Mouse (Mus musculus) spleen, adult 12 weeks (tissue): ENCODE measurements around the gene Rbm43.
A peak's percentile ranks its signal among the peaks of the same experiment; 100 is the strongest.

Experiments
- DNase-seq: peaks from one replicate; pipeline ENCODE4 v3.0.0; 2022; ENCODE audit warnings: low spot score

The Rbm43 gene

DNA sequence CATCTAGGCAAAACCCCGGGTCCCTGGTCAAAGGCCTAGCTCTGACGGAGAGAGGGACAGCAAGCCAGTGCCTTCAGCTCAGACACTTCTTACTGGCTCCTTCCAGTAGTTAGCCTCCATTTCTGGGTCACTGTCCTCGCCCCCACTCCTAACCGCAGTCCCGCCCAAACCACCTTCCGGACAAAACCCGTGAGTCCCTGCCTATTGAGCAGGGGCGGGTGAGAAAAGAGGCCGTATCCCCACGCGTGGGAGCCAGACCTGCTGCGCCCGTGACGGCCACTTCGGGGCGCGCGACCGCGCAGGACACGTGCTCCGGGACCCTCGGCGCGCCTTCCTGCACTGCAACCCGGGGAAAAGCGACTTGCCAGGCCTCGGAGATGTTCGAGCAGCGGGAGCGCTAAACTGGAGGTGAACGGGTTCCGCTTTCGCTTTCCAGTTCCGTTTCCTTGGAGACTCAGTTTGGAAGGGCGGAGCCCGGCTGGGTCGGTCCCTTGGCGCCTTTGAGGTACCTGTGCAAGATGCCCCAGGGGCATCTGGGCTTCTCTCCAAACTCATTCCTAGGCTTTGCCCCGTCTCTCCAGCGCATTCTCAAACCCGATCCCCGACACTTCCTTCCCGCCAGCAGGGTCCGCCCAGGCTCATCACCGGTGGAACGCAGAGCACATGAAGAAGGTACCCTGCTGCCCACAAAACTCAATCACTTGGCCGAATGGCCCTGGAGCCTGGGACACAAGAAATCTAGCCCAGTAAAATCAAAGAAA, at the start of gene Rbm43:
Gene Rbm43, minus strand, starts transcription at position 590 of the 761 bp plus-strand sequence.
- peak; percentile 74 for DNase-seq

DNA sequence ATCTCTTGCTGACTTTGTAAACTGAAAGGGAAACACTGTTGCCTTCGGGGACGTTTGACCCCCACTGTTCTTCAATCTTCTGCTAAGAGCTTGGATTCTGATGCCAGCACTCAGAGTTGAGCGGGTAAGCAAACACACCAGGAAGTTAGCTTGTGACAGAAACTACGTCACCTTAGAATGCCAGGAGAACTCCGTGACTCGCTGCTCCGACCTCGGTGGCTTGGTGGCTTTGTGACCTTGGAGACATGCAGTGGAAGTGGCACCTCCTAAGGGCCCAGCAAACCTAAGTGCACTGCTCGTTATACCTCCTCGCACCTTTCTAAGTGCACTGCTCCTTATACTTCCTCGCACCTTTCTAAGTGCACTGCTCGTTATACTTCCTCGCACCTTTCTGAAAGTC, 47.3 kb upstream of the Rbm43 start:
- no peak for DNase-seq

DNA sequence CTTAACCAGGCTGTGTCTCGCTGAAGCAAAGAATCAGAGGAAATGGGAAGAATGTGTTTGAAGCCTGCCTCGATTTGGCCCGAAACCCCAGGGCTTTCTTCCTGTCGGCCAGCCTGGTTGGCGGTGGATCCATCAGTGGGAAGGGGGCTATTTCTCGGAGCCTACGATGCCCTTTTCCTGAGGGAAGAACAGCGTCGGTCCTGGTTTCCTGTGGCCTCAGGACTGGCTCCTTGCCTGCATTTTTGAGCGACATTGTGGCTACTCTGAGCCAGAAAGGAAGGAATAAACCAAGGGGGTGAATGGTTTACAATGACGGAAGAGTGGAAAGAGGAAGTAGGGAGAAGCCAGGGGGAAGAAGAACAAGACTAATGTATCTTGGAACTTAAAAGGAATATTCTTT, 46.7 kb upstream of the Rbm43 start:
- no peak for DNase-seq

DNA sequence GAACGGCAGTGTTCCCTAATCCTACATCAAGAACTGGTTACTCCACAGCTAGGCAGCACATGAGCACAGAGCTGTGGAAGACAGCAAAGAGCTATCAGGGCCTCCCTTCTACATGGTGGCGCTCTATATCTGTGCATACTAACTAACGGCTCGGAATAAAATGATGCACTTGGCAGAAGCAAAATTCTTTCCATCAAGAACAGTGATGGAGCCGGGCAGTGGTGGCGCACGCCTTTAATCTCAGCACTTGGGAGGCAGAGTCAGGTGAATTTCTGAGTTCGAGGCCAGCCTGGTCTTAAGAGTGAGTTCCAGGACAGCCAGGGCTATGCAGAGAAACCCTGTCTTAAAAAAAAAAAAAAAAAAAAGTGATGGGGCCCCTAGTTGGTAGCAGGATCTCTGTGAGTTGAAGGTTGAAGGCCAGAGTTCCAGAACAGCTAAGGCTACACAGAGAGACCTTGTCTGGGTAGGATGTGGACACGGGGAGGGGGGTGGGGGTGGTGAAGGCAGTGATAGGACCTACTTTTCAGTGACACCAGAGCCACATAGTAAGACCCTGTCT, 38.5 kb upstream of the Rbm43 start, which contains the start of gene Nmi:
Gene Nmi, minus strand, starts transcription at position 85 of the 559 bp plus-strand sequence.
- DNase-seq, result no peak

DNA sequence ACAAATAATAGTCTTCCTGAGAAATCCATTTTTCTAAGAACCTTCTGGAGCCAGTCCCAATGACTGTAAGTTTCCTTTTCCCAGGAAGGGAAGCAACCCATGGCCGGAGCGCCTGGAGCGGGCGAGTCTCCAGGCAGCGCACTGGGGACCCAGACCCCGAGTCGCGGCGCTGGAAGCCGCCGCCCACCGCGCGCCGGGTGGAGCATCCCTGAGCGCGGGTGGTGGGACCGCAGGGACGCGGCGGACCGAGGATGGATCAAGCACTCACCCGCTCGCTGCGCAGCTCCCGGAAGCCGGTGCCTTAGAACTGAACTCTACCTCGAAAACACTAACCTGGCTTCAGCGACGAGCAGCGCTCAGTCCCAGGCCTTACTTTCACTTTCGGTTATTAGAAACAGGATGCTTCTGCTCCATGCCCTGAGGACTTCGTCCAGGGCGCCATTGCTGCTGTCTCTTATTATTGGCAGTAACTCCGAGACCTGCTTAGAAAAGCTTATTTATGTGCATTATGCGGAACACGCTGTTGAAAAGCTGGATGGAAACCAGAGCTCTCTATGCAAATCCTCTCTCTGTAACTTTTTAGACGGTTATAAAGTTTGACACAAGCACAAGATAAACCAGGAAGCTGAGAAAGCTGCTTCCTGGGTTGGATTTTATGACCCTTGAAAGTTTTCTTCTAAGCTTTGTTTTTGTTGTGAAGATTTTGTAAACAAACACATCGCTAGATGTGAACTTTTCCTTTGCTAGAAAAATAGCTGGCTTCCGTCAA, 37.9 kb upstream of the Rbm43 start:
- no peak for DNase-seq

DNA sequence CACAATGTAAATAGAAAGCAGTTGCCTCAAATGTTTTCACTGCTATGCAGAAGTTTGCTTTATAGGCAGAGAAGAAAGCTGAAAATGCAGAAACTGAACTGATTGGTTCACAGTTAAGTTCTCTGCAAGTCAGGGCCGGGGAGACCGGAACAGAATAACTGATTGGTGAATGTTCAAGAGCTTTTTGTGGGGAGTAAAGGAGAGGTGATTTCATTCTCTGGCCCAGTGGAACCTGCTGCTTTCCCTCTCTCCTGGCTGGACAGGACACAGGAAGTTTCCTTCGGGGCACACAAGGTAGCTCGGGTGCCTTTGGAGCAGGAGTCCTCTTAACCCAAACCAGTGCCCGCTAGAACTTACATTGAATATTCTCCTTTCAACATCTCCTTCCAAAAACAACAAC, 37.2 kb upstream of the Rbm43 start:
- no peak for DNase-seq

DNA sequence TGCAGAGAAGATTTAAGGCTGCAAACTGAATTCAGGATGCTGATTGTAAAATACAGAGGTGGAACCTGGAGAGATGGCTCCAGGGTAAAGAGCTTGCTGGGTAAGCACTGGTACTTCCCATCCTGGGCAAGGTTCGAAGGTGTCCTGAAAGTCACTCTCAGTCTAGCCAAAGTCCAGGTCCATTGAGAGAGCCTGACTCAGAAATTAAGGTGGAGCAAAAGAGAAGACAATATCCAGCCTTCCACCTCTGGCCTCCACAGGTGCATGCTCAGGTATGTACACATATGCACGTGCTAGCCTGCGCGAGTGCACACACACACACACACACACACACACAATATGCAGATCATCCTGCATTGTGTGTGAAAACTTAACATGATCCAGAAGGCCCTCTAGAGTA, 35.9 kb upstream of the Rbm43 start:
- no peak for DNase-seq

DNA sequence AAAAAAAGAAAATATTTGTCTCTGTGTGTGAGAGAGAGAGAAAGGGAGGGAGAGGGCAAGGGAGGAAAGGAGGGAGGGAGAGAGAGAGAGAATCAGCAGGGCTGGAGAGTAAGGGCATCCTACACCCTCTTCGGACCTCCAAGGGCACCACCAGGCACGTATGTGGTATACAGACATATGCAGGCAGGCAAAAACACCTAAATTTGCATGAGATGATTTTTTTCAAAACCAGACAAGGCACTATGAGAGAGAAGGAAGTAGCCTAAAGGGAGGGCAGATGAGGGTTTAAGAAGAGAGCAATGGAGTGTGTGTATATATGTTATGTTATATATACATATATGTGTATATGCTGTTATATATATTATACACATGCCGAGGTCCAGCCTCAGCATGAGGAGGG, 32.3 kb upstream of the Rbm43 start:
- no peak for DNase-seq

DNA sequence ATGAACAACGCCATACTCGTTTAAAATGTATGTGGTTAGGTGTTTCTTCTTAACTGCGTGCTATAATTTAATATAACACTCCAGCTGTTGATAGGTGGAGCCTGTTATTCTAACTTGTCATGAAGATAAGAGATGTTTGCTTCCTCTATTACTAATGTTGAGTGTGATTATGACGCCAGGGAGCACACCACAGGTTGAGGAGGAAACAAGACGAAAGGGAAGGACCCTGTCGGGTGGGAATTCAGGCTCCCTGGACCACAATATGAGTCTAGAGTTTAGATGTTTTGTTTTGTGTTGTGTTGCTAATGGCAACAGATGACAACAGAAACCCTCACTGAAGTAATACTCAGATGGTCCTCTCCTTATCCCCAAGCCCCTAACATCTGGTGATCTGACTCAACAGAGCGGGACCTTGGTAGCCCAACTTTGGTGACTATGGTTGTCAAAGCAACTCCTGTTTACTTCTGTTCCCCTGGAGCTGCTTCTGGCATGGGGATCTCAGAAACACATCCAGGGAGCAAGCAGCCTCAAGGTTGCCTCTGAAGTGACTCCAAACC, 18.8 kb upstream of the Rbm43 start:
- no peak for DNase-seq

DNA sequence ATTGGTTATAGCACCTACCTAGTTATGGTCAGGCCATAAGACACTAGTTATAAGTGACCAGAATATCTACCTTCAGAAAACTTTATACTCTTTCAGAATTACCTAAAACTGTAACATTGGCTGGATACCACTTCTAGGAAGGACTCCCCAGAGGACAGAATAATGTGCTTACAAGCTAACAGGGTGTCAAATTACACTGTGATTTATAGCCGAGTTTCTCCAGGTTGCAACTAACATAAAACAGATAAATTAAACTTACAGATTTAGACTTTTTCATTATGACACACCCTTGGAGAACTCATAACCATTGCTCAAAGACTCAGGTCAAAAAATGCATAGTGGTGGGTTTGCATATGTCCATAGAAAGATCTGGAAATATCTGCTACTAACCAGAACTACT, 15.9 kb upstream of the Rbm43 start:
- no peak for DNase-seq

DNA sequence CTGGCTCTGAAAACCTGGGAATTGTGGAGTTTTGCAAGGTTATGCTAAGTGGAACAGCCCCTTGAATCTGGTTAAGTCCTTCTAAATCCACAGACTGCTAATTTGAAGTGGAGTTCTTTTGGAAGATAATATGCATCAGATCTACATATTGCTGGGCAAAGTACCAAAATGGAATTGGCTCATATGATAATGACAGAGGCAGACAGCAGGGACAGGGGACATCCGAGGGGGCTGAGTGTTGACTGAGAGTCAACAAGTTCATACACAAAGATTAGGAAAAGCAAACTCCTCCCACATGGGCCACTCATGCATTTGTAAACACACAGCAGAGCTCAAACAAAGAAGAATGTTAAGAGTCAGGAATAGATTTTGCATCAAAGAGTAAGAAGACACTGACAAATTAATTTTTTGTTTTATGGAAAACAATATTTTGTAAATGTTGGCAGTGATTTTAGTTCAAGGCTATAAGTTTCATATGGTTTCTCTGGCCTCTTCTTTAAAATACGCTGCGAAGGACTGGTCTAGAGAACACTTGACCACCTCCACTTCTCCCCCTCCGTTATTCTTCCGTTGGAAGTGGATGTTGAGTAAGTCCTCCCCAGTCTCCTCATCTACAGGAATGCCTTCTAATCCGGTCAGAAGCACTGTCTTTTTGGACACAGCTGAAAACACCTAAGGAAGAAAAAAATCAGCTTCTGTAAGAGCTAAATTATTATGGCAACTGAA, 13.3 kb upstream of the Rbm43 start:
- DNase-seq, result no peak

DNA sequence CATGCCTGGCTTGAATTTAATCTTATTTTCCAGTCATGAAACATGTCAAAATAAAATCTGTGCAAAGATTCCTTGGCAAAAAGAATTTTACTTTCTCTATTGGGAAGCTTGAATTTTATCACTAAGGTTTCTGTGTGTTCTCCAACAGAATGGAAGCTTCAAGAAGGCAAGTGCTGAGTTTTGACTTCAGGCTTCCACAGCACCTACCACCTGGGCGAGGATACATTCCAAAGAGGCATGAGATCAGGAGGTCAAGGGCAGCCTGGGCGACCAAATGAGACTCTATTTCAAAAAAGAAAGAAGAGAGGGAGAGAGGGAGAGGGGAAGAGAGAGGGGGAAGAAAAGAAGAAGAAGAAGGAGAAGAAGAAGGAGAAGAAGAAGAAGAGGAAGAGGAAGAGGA, 10.8 kb upstream of the Rbm43 start:
- no peak for DNase-seq

DNA sequence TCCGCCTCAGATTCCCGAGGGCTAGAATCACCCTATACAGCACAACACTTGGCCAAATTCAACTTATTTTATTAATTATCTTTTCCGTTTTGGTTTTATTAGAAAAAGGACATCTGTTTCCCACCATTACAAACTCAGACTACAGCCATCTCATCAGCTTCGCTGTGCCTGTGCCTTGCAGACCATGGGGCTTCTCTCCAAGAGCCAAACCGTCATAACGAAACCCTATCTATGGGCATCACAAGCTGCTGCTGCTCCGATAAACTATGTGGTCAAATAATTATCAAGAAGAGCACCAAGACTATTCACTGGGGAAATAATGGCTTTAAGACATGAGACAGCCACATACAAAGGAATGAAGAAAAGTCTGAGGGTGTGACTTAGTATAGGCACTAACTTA, 6.9 kb upstream of the Rbm43 start:
- no peak for DNase-seq

DNA sequence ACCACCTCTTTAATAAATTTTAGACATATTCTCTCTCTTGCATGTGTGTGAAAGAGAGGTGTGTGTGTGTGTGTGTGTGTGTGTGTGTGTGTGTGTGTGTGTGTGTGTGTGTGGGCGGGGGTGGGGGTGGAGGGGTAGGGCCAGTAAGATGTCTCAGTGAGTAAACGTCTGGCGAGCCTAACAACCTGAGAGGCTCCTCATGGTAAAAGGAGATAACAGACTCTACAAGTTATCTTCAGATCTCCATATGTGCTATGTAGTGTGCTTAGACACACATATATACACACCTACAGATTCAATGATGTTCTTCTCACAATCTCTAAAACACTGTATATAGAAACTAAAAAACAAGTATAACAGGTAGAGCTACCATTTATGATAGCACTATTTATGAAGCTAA, 3.8 kb upstream of the Rbm43 start:
- no peak for DNase-seq

DNA sequence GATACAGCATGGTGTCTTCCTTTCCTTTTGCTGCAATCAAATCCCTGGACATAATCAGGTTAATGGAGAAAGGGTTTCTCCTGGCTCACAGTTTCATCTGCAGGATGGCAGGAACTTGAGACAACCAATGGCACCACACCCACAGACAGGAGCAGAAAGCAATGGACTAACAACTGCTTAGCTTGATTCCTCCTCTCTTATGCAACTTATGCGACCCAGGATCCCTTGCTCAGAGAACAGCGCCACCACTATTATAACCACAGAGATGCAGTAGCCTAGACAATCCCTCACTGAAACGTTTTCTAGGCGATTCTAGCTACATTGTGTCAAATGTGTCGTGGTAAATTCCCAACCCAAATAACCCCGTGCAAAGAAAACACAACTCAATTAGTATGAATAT, 2.0 kb upstream of the Rbm43 start:
- no peak for DNase-seq

DNA sequence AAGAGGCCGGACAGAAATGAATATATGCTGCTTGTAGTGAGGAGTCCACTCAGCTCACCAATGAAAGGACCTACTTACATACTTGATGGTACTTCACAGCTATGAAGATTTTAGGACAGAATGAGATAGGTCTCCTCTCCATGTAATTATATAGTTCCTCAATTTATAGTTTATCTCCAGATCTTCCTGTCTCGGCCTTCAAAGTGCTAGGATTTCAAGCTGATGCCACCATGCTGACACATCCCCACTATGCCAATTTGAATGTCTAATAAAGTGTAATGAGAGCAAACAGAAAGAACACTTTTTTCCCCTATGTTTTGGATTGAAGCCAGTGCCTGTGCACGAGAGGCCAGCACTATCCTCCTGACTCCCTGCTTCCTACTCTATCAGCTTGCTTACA, 1.6 kb upstream of the Rbm43 start:
- DNase-seq, result no peak

DNA sequence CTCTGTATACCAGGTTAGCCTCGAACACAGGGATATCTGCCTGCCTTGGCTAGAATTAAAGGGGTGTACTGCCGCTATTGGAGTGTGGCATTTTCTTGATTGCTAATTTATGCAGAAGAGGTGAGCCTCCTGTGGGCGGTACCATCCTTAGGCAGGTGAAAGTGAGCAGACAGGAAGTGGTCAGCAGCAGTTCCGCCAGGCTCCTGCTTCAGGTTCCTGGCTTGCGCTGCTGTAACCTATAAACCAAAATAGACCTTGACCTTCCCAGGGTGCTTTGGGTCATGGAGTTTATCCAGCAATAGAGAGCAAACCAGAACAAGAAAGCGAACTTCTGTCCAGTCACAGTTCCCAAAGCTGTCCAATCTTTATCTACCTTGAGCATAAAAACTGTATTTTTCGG, 958 bp upstream of the Rbm43 start:
- DNase-seq, result no peak

DNA sequence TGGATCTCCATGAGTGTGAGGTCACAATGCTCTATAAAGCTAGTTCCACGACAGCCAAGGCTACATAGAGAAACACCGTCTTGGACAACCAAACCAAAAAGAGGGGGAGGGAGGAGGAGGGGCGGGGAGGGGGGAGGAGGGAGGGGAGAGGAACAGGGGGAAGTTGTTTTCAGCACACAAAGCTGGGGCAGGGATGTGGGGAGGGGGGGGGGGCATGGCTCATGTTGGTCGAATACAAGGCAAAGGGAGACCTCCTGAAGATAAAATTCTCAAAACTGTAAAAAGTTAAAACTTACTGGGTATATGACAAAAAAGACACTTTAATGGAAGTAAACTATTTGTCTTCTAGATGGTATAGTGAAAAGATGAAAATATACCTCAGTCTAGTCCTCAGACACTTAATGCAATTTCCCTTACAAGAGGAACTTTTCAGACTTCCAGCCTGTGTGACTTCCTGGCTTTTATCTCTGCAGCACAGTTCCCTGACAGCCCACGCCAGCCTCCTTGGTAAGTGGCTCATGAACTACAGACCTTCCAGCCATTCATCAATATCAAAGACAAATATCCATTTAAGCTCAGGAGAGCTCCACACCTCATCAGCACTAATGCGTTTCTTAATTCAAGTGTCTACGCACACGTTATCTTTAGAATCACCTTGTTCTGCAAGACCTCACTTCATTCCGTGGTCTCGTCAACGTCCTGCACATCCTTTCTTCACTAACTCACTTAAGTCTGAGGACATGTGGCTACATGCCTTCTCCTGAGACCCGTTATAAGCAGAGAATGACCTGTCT, 1.4 kb downstream of the Rbm43 start:
- no peak for DNase-seq

DNA sequence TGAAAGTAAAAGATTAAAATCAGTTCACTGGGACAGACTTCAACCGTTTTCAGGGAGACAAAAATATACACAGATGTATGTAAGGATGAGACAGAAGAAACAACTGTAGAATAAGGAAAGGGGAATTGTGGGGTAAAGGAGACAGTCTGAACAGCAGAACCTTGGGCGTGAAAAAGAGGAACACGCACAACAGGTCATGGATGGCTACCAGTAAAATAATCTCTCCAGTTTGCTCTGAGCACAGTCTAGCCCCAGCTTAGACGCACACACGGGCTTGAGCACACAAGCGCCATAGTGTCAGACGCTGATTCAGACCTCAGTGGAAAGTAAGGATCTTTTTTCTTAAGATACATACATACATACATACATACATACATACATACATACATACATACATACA, 3.7 kb downstream of the Rbm43 start:
- DNase-seq, result no peak

DNA sequence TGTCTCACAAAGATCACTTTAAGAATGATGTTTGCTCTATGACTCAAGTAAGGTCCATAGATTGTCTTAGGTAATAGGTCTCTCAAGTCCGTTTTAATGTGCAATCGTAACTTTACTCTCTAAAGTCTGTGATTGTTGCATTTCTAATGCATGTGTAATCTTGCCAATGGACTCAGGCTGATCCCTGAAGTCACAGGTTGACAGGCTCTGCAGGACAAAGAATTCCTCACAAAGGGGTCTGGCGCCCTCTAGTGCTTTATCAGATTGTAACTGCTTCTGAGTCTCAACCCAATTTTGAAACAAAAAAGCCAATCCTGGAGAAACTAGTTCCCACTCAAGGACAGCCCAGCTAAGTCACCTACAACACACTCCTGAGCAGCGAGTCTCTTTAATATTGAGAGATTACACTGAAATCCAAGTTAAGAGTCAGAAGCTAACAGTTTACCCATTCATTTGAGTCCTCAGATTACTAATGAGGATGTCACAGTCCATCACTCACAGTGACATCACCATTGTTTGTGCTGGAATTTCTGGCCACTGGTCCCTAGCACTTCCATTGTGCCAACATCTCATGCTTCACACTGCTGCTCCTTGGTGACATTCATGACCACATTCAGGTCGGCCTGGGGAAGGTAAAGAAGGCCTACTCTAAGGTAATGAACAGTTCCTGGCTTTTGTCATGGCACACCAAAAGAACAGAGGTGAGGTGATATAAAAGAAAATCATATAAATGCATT, 19.9 kb downstream of the Rbm43 start:
- no peak for DNase-seq

DNA sequence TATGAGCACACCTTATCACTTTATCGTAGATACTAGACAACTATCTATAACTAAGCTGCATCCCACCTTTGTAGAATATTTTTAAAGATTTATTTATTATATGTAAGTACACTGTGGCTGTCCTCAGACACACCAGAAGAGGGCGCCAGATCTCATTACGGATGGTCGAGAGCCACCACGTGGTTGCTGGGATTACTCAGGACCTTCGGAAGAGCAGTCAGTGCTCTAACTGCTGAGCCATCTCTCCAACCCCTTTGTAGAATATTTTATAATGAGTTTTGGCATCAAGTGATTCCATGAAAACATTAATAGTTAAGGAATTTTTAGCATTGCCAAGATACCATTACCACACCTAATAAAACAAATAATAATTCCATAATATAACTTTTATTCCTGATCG, 20.4 kb downstream of the Rbm43 start:
- no peak for DNase-seq
